Mouse (Mus musculus) hindbrain, embryonic 11.5 days (tissue): ENCODE results near the gene Cnmd. TPM values are rescaled to one million over a fixed set of nuclear protein-coding genes. Genes with fewer than 3 reads are reported as not detected.

Experiments used
- ATAC-seq: fragments of 200-750 bp; cut with Nextera tagmentation; 2 replicates; pipeline ENCODE4 v1.8.0; 2017; ENCODE audit warnings: mild to moderate bottlenecking, moderate TSS enrichment, moderate library complexity; ENCODE audit not compliant: low FRiP score
- DNase-seq: peaks from one replicate; pipeline ENCODE4 v3.0.0-alpha.2; 2015; ENCODE audit warnings: low spot score
- H3K27ac ChIP-seq: fragments of 300-500 bp; sonication (generic); 2 replicates; pipeline ENCODE4 v1.5.1; 2014; ENCODE audit warnings: mild to moderate bottlenecking, low read depth, low read length
- H3K27me3 ChIP-seq: fragments of 300-500 bp; sonication (generic); 2 replicates; pipeline ENCODE4 v1.6.1; 2014; ENCODE audit warnings: mild to moderate bottlenecking, low read length, moderate library complexity, mixed read lengths; ENCODE audit not compliant: control insufficient read depth, insufficient read depth
- H3K36me3 ChIP-seq: fragments of 300-500 bp; sonication (generic); 2 replicates; pipeline ENCODE4 v1.6.1; 2014; ENCODE audit warnings: mild to moderate bottlenecking, low read length, moderate library complexity, mixed read lengths; ENCODE audit not compliant: control insufficient read depth, insufficient read depth
- H3K4me1 ChIP-seq: fragments of 300-500 bp; sonication (generic); replicated peaks from 2 replicates; pipeline ENCODE4 v1.6.1; 2014; ENCODE audit warnings: low read length, mixed read lengths; ENCODE audit not compliant: control insufficient read depth, insufficient read depth
- H3K4me2 ChIP-seq: fragments of 300-500 bp; sonication (generic); replicated peaks from 2 replicates; pipeline ENCODE4 v1.6.1; 2014; ENCODE audit warnings: mild to moderate bottlenecking, low read depth, low read length
- H3K4me3 ChIP-seq: fragments of 300-500 bp; sonication (generic); 2 replicates; pipeline ENCODE4 v1.5.1; 2014; ENCODE audit warnings: low read depth, low read length
- H3K9ac ChIP-seq: fragments of 300-500 bp; sonication (generic); 2 replicates; pipeline ENCODE4 v1.6.1; 2014; ENCODE audit warnings: low read depth, low read length
- H3K9me3 ChIP-seq: fragments of 300-500 bp; sonication (generic); 2 replicates; pipeline ENCODE4 v1.6.1; 2016; ENCODE audit warnings: low read length; ENCODE audit not compliant: control insufficient read depth
- WGBS: fragments of 180-500 bp; shearing (Covaris S2); extraction: QIAGEN DNeasy Blood & Tissue Kit; methylation state at CpG from one replicate; pipeline ENCODE4 v1.1.7; 2014; 5-methylcytosine and 5-hydroxymethylcytosine counted together
- polyA plus RNA-seq: library from polyadenylated mRNA; unstranded; fragments of >200 nt; fragmentation: Nextera tagmentation; extraction: Ambion mirVana; gene quantifications from 2 replicates; pipeline ENCODE4 v1.2.1, GENCODE M21; 2014

Gene Cnmd
- polyA plus RNA-seq, 1 experiment from 2014 or later = 20.0 TPM

DNA sequence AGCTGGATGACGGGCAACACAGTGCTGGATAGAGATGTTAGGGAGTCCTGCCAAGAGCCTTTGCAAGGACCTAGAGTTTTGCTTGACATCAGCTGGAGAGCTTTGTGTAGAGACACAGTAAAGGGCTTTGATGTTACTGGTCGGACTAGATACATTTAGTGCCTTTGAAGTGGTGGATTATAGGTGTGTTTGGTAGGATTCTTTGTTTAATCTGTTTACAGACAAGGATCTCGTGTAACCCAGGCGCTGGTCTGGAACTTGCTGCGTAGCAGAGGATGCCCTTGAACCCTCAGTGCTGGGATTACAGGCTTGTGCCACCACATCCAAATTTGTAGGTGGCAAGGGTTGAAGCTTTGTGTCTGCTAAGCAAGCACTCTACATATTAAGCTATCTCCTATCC is 67.9 kb downstream of the Cnmd start:
- 89% methylated on average over 5 of the region's 5 CpGs for WGBS
- Histone ChIP-seq H3K9me3 (no peaks in the 10 kb centered on the region), H3K27me3 (no peaks in the 10 kb centered on the region), H3K4me1 (no peaks in the 10 kb centered on the region), H3K9ac (no peak overlapping the region), H3K36me3 (no peaks in the 10 kb centered on the region), H3K27ac (no peak overlapping the region), H3K4me3 (no peak overlapping the region), H3K4me2 (no peak overlapping the region)
- DNase-seq (no peak), ATAC-seq (no peak)

DNA sequence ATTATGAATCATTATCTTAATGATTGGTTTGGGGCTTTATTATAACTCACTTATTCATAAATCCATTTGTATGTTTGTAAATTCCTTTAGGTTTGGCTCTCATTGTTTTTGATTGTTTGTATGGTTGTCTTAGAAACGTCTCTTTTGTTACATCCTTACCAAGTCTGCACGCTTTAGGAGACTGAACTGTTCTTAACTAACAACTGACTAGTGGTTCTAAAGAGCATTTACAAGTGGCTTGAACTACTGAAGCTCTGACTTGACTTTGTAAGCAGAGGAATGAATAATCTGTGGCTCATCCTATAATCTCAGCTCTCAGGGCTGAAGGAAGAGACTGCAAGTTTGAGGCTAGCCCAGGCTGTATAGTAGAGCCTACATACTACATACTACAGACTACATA is 70.4 kb downstream of the Cnmd start:
- Histone ChIP-seq H3K27ac (no peak overlapping the region), H3K4me3 (no peak overlapping the region), H3K4me1 (peaks cover 3% of the 10 kb centered on the region; the same call in 1 of the 2 replicates), H3K9me3 (no peaks in the 10 kb centered on the region), H3K36me3 (no peaks in the 10 kb centered on the region), H3K9ac (no peak overlapping the region), H3K4me2 (no peak overlapping the region), H3K27me3 (no peaks in the 10 kb centered on the region)
- ATAC-seq (no peak), DNase-seq (no peak)
- 94% methylated on average over 2 of the region's 2 CpGs for WGBS

DNA sequence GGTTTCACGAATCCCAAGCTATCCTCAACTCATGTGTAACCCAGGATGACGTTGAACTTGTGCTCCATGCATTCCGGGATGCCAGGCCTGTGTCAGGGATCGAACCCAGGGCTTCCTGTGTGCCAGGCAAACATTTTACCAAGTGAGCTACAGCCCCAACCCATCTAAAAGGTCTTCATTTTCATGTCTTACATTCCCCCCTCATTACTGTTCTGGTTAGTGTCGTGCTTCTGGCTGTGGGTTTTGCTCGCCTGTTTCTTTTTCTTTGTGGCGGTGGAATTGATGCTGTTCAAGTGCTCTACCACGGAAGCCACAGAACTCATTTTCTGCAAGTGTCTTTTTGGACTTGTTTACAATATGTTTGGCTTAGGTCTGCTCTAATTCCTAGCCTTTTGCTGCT is 71.1 kb downstream of the Cnmd start:
- Histone ChIP-seq H3K9ac (no peak overlapping the region), H3K27me3 (no peaks in the 10 kb centered on the region), H3K27ac (no peak overlapping the region), H3K4me2 (no peak overlapping the region), H3K4me3 (no peak overlapping the region), H3K9me3 (no peaks in the 10 kb centered on the region), H3K36me3 (no peaks in the 10 kb centered on the region), H3K4me1 (peaks cover 3% of the 10 kb centered on the region; the same call in 1 of the 2 replicates)
- 98% methylated on average over 8 of the region's 8 CpGs for WGBS
- no peak for ATAC-seq
- DNase-seq = no peak

DNA sequence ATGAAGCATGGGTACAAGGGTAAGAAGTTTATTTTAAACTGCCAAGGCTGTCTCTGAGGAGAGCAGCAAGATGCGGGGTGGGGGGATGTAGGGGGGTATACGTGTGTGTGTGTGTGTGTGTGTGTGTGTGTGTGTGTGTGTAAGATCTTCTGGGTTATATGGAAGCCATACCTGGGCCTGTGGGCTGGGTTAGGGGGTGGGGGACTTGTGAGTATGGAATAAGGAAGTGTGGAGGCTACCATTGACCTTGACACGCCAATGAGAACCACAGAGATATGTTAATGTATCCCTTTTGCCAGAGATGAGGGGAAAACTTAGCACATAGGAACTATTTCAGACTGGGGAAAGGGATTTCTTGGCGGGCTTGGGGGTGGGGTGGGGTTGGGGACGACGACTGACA is 72.6 kb downstream of the Cnmd start:
- H3K4me1 ChIP-seq = peaks cover 3% of the 10 kb centered on the region; the same call in 1 of the 2 replicates
- no peak overlapping the region for H3K27ac ChIP-seq
- no peak overlapping the region for H3K4me3 ChIP-seq
- ATAC-seq (no peak), DNase-seq (no peak)
- no peaks in the 10 kb centered on the region for H3K9me3 ChIP-seq
- no peaks in the 10 kb centered on the region for H3K27me3 ChIP-seq
- 82% methylated on average over 6 of the region's 6 CpGs for WGBS
- no peaks in the 10 kb centered on the region for H3K36me3 ChIP-seq
- H3K4me2 ChIP-seq = no peak overlapping the region
- H3K9ac ChIP-seq = no peak overlapping the region

DNA sequence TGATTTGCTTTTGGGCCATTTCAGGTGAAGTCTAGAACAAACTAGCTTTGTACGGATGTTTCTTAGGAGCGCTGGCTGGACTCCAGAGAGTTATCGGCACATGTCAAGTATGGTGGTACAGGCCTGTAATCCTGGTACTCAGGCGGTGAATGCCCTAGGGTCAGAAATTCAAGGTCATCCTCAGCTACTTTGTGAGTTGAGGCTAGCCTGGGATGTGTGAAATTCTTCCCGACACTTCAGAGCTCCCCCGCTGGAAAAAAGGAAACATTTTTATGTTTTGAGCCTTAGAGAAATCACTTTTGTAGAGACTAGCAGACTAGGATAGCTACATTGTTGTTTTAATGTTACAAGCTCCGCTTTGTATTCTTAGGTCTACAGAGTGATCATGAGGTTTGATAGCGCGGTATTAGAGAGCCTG is 73.4 kb downstream of the Cnmd start:
- Histone ChIP-seq H3K9me3 (no peaks in the 10 kb centered on the region), H3K4me3 (peak overlapping the region; percentile 71), H3K27me3 (no peaks in the 10 kb centered on the region), H3K36me3 (no peaks in the 10 kb centered on the region), H3K4me2 (peak overlapping the region; percentile 60), H3K4me1 (peaks cover 3% of the 10 kb centered on the region; the same call in 1 of the 2 replicates), H3K9ac (no peak overlapping the region; the same call in 1 of the 2 replicates), H3K27ac (no peak overlapping the region)
- 89% methylated on average over 9 of the region's 9 CpGs for WGBS
- ATAC-seq (no peak), DNase-seq (no peak)

DNA sequence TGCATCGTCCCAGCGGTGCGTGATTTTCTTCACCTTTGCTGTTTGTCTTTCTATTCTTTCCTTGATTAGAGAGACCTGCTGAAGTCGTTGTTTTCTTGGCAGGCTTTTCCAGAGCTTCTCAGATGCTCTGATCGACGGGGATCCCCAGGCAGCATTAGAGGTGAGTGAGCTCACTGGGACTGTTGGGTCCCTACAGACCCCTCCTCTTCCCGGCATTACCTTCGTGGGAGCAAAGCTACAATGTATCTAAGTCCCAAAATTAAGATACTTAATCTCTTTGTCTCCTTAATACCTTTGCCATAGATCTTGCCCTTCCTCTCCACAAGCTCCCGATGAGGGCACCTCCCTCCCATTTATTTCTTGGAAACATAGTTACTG is 74.1 kb downstream of the Cnmd start:
- WGBS = 2% methylated on average over 9 of the region's 9 CpGs
- no peak for DNase-seq
- H3K4me3 ChIP-seq = peak overlapping the region; percentile 71

More for the DNA sequence above, 74.1 kb downstream of the Cnmd start:
- Histone ChIP-seq H3K9ac (peak overlapping the region; percentile 75), H3K4me2 (peak overlapping the region; percentile 60), H3K9me3 (no peaks in the 10 kb centered on the region), H3K4me1 (peaks cover 3% of the 10 kb centered on the region; the same call in 1 of the 2 replicates), H3K27me3 (no peaks in the 10 kb centered on the region), H3K27ac (0 out of 2 replicates have a peak overlapping the region, but pooled peaks have one; percentile 30), H3K36me3 (no peaks in the 10 kb centered on the region)
- peak; percentile 53 for ATAC-seq

Other genes with a start within 250 kb of the Cnmd start
- 17.6 and 20.4 TPM in 2 replicates for gene Kbtbd7, start 235.7 kb downstream of the Cnmd start, polyA plus RNA-seq
- 5.0 and 5.5 TPM in 2 replicates for gene Kbtbd6, start 210.3 kb downstream of the Cnmd start, polyA plus RNA-seq
- gene Elf1, start 181.0 kb downstream of the Cnmd start, polyA plus RNA-seq = 8.7 and 9.4 TPM in 2 replicates
- gene Wbp4, start 180.7 kb downstream of the Cnmd start, polyA plus RNA-seq = 59.1 and 61.3 TPM in 2 replicates
- 165 and 166 TPM in 2 replicates for gene Sugt1, start 74.5 kb downstream of the Cnmd start, polyA plus RNA-seq
- gene Pcdh8, start 109.1 kb upstream of the Cnmd start, polyA plus RNA-seq = 14.5 and 15.4 TPM in 2 replicates